Mouse (Mus musculus) heart, embryonic 14.5 days (tissue): ENCODE results near the gene Fkbp7. TPM values are rescaled to one million over a fixed set of nuclear protein-coding genes. Genes with fewer than 3 reads are reported as not detected.

Experiments used
- ATAC-seq: fragments of 200-750 bp; cut with Nextera tagmentation; 2 replicates; pipeline ENCODE4 v1.8.0; 2017; ENCODE audit warnings: low read depth, moderate TSS enrichment; ENCODE audit not compliant: insufficient number of reproducible peaks, insufficient read depth, low FRiP score
- H3K27ac ChIP-seq, 2 experiments: fragments of 200-500 bp in 1 of 2; fragments of 300-500 bp in 1 of 2; sonication (generic) in 1 of 2; replicated peaks in 1 of 2; 2 replicates each; pipeline ENCODE4 v1.5.1; 2012 to 2014; ENCODE audit warnings: low read depth in 2 of 2, low read length in 2 of 2, control low read depth in 1 of 2, mild to moderate bottlenecking in 1 of 2, mixed read lengths in 1 of 2; ENCODE audit not compliant: control insufficient read depth in 1 of 2, insufficient read depth in 1 of 2
- H3K27me3 ChIP-seq: fragments of 300-500 bp; sonication (generic); 2 replicates; pipeline ENCODE4 v1.6.1; 2014; ENCODE audit warnings: mild to moderate bottlenecking, low read length, control low read depth; ENCODE audit not compliant: control insufficient read depth, insufficient read depth
- H3K36me3 ChIP-seq: fragments of 300-500 bp; sonication (generic); 2 replicates; pipeline ENCODE4 v1.6.1; 2014; ENCODE audit warnings: mild to moderate bottlenecking, control low read depth, low read length, mixed read lengths; ENCODE audit not compliant: control insufficient read depth, insufficient read depth
- H3K4me1 ChIP-seq, 2 experiments: fragments of 200-500 bp in 1 of 2; fragments of 300-500 bp in 1 of 2; sonication (generic) in 1 of 2; 2 replicates each; pipeline ENCODE4 v1.6.1; 2012 to 2014; ENCODE audit warnings: low read length in 2 of 2, control low read depth in 1 of 2, mixed read lengths in 1 of 2; ENCODE audit not compliant: control insufficient read depth in 2 of 2, insufficient read depth in 2 of 2
- H3K4me2 ChIP-seq: fragments of 300-500 bp; sonication (generic); 2 replicates; pipeline ENCODE4 v1.6.1; 2014; ENCODE audit warnings: mild to moderate bottlenecking, low read length
- H3K4me3 ChIP-seq, 2 experiments: fragments of 200-500 bp in 1 of 2; fragments of 300-500 bp in 1 of 2; sonication (generic) in 1 of 2; 2 replicates each; pipeline ENCODE4 v1.5.1; 2012 to 2014; ENCODE audit warnings: low read length in 2 of 2, mild to moderate bottlenecking in 2 of 2, control low read depth in 1 of 2, low read depth in 1 of 2, moderate library complexity in 1 of 2; ENCODE audit not compliant: control insufficient read depth in 1 of 2, insufficient read depth in 1 of 2
- H3K9ac ChIP-seq: fragments of 300-500 bp; sonication (generic); 2 replicates; pipeline ENCODE4 v1.6.1; 2014; ENCODE audit warnings: mild to moderate bottlenecking, low read length
- H3K9me3 ChIP-seq: fragments of 300-500 bp; sonication (generic); 2 replicates; pipeline ENCODE4 v1.6.1; 2016; ENCODE audit warnings: low read length, control low read depth; ENCODE audit not compliant: control insufficient read depth
- WGBS: fragments of 180-500 bp; shearing (Covaris S2); extraction: QIAGEN DNeasy Blood & Tissue Kit; methylation state at CpG from one replicate; pipeline ENCODE4 v1.1.7; 2014; 5-methylcytosine and 5-hydroxymethylcytosine counted together
- polyA plus RNA-seq: library from polyadenylated mRNA; unstranded; fragments of >200 nt; fragmentation: Nextera tagmentation; extraction: Ambion mirVana; gene quantifications from 2 replicates; pipeline ENCODE4 v1.2.1, GENCODE M21; 2014

Gene Fkbp7
- polyA plus RNA-seq, 1 experiment from 2014 or later = 85.0 TPM

DNA sequence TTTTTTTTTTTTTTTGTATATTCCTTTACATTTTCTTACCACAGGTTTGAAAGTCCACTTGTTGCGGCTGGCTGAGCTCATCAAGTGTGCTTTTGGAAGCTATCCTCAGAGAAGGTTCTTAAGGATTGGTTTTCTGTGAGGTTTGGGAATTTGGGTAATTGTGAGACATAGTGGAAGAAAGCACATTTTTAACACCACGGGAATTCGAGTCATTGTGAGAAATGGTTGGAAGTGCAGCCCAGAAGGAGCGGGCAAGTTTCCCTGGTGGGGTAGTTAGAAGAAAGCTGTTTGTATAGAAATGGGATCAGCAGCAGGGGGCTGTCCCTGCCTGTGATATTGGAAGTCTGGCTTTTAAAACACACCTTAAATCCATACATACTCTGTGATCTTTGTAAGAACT is 3.0 kb upstream of the Fkbp7 start:
- 31% methylated on average over 4 of the region's 4 CpGs for WGBS
- no peak overlapping the region for H3K27ac ChIP-seq
- no peaks in the 10 kb centered on the region for H3K27me3 ChIP-seq
- H3K36me3 ChIP-seq = peaks cover 19% of the 10 kb centered on the region
- peak overlapping the region; percentile 89 for H3K9ac ChIP-seq
- no peak for ATAC-seq
- peak overlapping the region; percentile 20 to 83; a peak in 3 of 4 replicates for H3K4me3 ChIP-seq
- peak overlapping the region; percentile 88 for H3K4me2 ChIP-seq
- peaks cover 6 to 32% of the 10 kb centered on the region in 2 experiments for H3K4me1 ChIP-seq
- no peaks in the 10 kb centered on the region for H3K9me3 ChIP-seq

DNA sequence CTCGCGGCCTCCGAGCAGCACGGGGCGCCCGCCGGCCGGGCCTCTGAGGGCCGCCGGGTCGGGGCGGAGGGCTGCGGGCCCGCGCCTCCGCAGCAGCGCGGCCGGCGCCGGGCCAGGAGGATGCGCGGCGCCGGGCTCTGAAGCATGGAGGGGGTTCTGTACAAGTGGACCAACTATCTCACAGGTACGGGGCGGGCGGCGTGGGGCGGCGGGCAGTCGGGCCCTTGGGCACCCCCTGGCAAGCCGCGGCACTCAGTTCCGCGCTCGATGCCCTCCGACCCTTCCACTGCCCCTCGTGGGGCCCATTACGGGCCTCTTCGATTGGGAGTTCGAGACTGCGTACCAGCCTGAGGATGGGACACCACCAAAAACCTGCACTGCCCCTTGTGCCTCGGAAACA is 2.5 kb upstream of the Fkbp7 start:
- Histone ChIP-seq H3K4me2 (peak overlapping the region; percentile 88), H3K4me1 (peaks cover 6 to 32% of the 10 kb centered on the region in 2 experiments), H3K9ac (peak overlapping the region; percentile 89), H3K27ac (peak overlapping the region in 1 of 2 experiments; percentile 85; a peak in 2 of 4 replicates), H3K9me3 (no peaks in the 10 kb centered on the region), H3K4me3 (peak overlapping the region; percentile 78 to 83), H3K36me3 (peaks cover 16% of the 10 kb centered on the region), H3K27me3 (no peaks in the 10 kb centered on the region)
- peak; percentile 13; the same call in 1 of the 2 replicates for ATAC-seq
- under 1% methylated on average over 40 of the region's 44 CpGs for WGBS

DNA sequence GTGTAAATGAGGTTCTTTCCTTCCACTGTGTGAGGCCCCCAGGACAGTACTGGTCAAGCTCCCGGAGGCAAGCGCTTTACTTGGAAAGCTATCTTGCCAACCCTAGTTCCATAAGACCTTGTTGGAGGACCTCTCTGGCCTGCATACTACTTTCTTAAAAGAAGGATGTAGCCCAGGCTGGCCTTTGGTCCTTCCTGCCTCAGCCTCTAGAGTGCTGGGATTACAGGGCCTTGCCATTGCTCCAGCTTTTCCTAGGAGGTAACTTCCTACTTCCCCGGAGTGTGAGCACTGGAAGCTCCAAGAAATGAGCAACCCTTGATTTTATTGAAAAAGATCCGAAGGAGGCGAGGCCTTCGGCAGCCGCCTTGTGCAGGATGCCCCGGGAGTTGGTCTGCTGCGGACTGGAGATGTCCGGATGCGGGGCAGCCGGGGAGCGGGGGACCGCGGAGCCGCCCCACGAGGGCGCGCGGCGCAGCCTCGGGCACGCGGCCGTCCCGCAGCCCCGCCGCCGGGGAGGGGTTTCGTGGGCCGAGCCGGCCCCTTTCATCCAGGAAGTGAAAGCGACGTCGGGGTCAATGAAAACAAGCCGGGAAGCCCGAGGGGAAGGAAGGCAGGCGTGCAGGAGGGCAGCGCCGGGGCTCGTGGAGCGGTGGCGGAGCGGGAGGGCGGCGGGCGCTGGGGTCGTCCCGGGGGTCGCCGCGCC is 2.0 kb upstream of the Fkbp7 start, which contains the start of gene Plekha3:
Gene Plekha3 (plus strand): TSS at position 557 of the 703 bp plus-strand sequence.
- no peaks in the 10 kb centered on the region for H3K9me3 ChIP-seq
- peak within 1 kb of the TSS; percentile 78 to 83 for H3K4me3 ChIP-seq
- peak within 1 kb of the TSS; percentile 89 for H3K9ac ChIP-seq
- WGBS = 6% methylated on average over 38 of the region's 52 CpGs
- peaks cover 12% of the 10 kb centered on the region for H3K36me3 ChIP-seq
- peak within 1 kb of the TSS; percentile 88 for H3K4me2 ChIP-seq
- H3K27ac ChIP-seq = peak within 1 kb of the TSS; percentile 72 to 85
- peak; percentile 79 for ATAC-seq
- no peaks in the 10 kb centered on the region for H3K27me3 ChIP-seq
- peaks cover 6 to 32% of the 10 kb centered on the region in 2 experiments for H3K4me1 ChIP-seq

DNA sequence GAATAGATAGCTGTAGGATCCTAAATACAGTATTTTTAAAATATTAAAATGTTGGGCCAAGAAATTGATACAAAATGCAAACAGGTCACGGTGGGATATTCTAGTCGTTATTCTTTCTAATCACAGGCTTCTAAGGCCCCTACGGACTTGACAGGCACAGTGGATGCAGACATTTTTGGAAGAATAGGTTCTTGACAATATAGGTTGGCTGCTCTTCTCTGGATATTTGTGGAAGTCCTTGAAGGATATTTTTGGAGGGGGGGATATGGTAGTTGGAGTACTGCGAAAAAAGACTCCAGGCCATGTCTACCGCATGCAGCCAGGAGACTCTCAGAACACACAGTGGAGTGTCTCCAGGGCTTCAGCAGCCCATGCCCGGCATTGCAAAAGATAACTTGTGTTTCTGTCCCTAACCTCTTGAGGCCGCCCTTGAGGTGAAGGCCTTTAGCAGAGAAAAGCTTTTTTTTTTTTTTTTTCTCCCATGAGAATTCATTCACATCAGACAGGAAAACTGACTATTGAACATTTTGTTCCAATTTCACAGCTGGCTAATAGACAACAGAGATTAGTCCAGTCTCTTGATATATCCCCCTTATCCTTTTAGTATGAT is 661 bp upstream of the Fkbp7 start:
- H3K4me2 ChIP-seq = peak overlapping the region; percentile 68
- H3K27ac ChIP-seq = peak overlapping the region; percentile 66 to 84; a peak in 3 of 4 replicates
- H3K36me3 ChIP-seq = peaks cover 13% of the 10 kb centered on the region; the same call in 1 of the 2 replicates
- H3K27me3 ChIP-seq = no peaks in the 10 kb centered on the region
- peak overlapping the region in 1 of 2 experiments; percentile 48; a peak in 2 of 4 replicates for H3K4me3 ChIP-seq
- no peak overlapping the region for H3K9ac ChIP-seq
- H3K9me3 ChIP-seq = no peaks in the 10 kb centered on the region
- WGBS = 25% methylated on average over 7 of the region's 7 CpGs
- ATAC-seq = no peak
- H3K4me1 ChIP-seq = peaks cover 6 to 32% of the 10 kb centered on the region in 2 experiments

DNA sequence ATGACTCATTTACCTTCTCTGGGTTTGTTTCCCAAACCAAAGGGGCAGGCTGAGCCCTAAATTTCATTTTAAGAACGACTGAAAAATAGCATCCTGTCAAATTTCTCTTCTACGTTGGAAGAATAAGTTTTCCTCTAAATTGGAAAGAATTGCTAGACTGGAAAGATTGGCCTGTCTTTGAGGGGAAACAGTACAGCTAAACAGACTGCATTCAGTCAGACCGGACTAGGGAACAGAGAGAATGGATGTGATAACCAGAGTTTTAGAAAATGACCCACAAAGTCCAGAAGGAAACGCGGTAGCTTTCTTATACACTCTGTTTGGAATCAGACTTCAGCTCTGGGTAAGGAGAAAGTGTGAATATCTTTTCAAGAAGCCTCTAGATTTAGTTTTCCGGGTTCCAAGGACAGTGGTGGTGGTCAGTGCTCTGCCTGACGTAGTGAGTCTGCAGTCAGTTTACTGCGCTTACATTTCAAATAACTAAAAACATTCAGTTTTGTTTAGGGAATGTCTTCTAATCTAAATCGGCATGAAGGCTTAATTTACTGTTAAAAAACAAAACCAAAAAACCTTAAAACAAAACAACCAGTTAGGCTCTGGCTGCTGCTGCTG is 676 bp downstream of the Fkbp7 start:
- Histone ChIP-seq H3K36me3 (0 out of 2 replicates have a peak, but pooled peaks cover 8% of the 10 kb centered on the region), H3K4me3 (peak overlapping the region; percentile 39 to 48), H3K4me2 (peak overlapping the region; percentile 68), H3K4me1 (peaks cover 6 to 33% of the 10 kb centered on the region in 2 experiments), H3K27ac (peak overlapping the region; percentile 66 to 84), H3K9ac (peak overlapping the region; percentile 67), H3K9me3 (no peaks in the 10 kb centered on the region), H3K27me3 (no peaks in the 10 kb centered on the region)
- no peak for ATAC-seq
- 30% methylated on average over 9 of the region's 9 CpGs for WGBS

DNA sequence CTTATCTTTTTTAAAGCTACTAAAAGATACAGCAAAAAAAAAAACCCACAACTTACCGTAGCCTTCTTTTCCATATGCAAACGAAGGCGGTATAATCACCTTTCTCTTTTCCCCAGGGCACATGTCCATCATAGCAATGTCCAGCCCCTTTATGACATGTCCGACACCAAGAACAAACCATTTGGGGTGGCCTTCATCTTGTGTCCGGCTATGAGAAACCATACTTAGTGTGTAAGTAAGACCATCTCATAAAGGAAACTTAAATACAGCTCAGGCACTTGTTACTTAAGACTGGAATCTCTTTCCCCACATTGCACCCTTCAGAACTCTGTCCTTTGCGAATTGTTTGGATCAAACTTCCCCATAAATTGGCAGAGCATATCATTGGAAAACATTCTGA is 1.3 kb downstream of the Fkbp7 start:
- Histone ChIP-seq H3K4me2 (peak overlapping the region; percentile 68), H3K36me3 (0 out of 2 replicates have a peak, but pooled peaks cover 13% of the 10 kb centered on the region), H3K9ac (peak overlapping the region; percentile 67), H3K27ac (no peak overlapping the region), H3K9me3 (no peaks in the 10 kb centered on the region), H3K4me1 (peaks cover 6 to 31% of the 10 kb centered on the region in 2 experiments), H3K27me3 (no peaks in the 10 kb centered on the region), H3K4me3 (peak overlapping the region; percentile 39 to 48; a peak in 3 of 4 replicates)
- WGBS = 86% methylated on average over 6 of the region's 6 CpGs
- no peak for ATAC-seq

DNA sequence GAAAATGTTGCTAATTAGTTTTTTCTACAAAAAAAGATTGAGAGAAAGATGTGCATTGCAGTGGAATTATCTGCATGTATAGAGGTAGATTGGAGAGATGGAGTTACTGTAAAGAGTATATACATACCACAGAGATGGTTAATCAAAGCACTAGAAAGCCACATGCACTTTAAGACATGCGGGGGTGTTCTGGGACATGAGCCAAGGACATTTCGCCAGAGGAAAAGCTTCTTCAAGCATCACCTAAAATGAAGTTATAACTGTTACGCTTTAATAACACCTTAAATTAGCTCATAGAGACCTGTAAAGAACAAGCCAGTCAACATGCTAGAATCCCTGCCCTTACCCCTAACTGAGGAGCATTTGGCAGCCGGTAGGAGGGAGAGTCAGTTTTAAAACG is 5.7 kb downstream of the Fkbp7 start:
- Histone ChIP-seq H3K4me2 (no peak overlapping the region), H3K4me3 (no peak overlapping the region), H3K9ac (no peak overlapping the region), H3K27ac (no peak overlapping the region), H3K4me1 (peaks cover 0 to 9% of the 10 kb centered on the region in 2 experiments; a peak in 3 of 4 replicates), H3K27me3 (no peaks in the 10 kb centered on the region), H3K9me3 (no peaks in the 10 kb centered on the region), H3K36me3 (peaks cover 46% of the 10 kb centered on the region)
- no peak for ATAC-seq
- WGBS = 51% methylated on average over 5 of the region's 5 CpGs
